Mouse (Mus musculus) MEL (cell line): ENCODE results near the gene Naga. TPM values are rescaled to one million over a fixed set of nuclear protein-coding genes. Genes with fewer than 3 reads are reported as not detected.

ENCODE experiments used
- DNase-seq: peaks from one replicate; pipeline ENCODE4 v3.0.0; 2011; ENCODE audit warnings: low read depth, low spot score
- H3K27ac ChIP-seq: 2 replicates; pipeline ENCODE4 v1.5.1; 2012; ENCODE audit warnings: low read depth, mild to moderate bottlenecking, control low read depth, low read length, moderate library complexity; ENCODE audit not compliant: control insufficient read depth
- H3K27me3 ChIP-seq, 2 experiments: fragments of 150-350 bp in 1 of 2; sonication (generic) in 1 of 2; 2 replicates each; pipeline ENCODE4 v1.6.1; 2012; ENCODE audit warnings: low read length in 2 of 2, mild to moderate bottlenecking in 2 of 2, improper control_type of control experiment in 1 of 2, moderate library complexity in 1 of 2; ENCODE audit not compliant: insufficient read depth in 2 of 2, control insufficient read depth in 1 of 2
- H3K36me3 ChIP-seq, 2 experiments: 2 replicates each; pipeline ENCODE4 v1.6.1; 2012 to 2014; ENCODE audit warnings: low read length in 2 of 2, improper control_type of control experiment in 1 of 2, inconsistent platforms in 1 of 2, mild to moderate bottlenecking in 1 of 2; ENCODE audit not compliant: insufficient read depth in 2 of 2, control insufficient read depth in 1 of 2
- H3K4me1 ChIP-seq, 2 experiments: fragments of 150-350 bp in 1 of 2; sonication (generic) in 1 of 2; 2 replicates each; pipeline ENCODE4 v1.6.1; 2012; ENCODE audit warnings: low read length in 2 of 2, improper control_type of control experiment in 1 of 2, mild to moderate bottlenecking in 1 of 2; ENCODE audit not compliant: insufficient read depth in 2 of 2, control insufficient read depth in 1 of 2
- H3K4me3 ChIP-seq, 2 experiments: fragments of 150-350 bp in 1 of 2; sonication (generic) in 1 of 2; 2 replicates each; pipeline ENCODE4 v1.5.1; 2012; ENCODE audit warnings: low read depth in 2 of 2, low read length in 2 of 2, mild to moderate bottlenecking in 2 of 2, moderate library complexity in 2 of 2, control low read depth in 1 of 2, improper control_type of control experiment in 1 of 2; ENCODE audit not compliant: control insufficient read depth in 1 of 2, insufficient read depth in 1 of 2
- H3K79me2 ChIP-seq: 2 replicates; pipeline ENCODE4 v1.6.1; 2012; ENCODE audit warnings: mild to moderate bottlenecking, low read length, moderate library complexity; ENCODE audit not compliant: control insufficient read depth, poor library complexity, insufficient read depth
- H3K9ac ChIP-seq: 2 replicates; pipeline ENCODE4 v1.6.1; 2012; ENCODE audit warnings: low read depth, mild to moderate bottlenecking, control low read depth, low read length, moderate library complexity; ENCODE audit not compliant: control insufficient read depth, poor library complexity, severe bottlenecking
- H3K9me3 ChIP-seq: fragments of 150-350 bp; sonication (generic); replicated peaks from 2 replicates; pipeline ENCODE4 v1.6.1; 2012; ENCODE audit warnings: mild to moderate bottlenecking, low read length, improper control_type of control experiment, moderate library complexity; ENCODE audit not compliant: insufficient read depth
- E2F4 ChIP-seq: IDR thresholded peaks from 2 replicates; pipeline ENCODE4 v1.6.1; 2011; ENCODE audit warnings: low read depth, low read length, improper control_type of control experiment, borderline replicate concordance
- ELF1 ChIP-seq: IDR thresholded peaks from 2 replicates; pipeline ENCODE4 v1.6.1; 2014; ENCODE audit warnings: low read depth, mild to moderate bottlenecking, inconsistent platforms, low read length, improper control_type of control experiment, moderate library complexity
- ETS1 ChIP-seq: IDR thresholded peaks from 2 replicates; pipeline ENCODE4 v1.6.1; 2012; ENCODE audit warnings: low read depth, mild to moderate bottlenecking, inconsistent platforms, low read length, improper control_type of control experiment, moderate library complexity
- GATA1 ChIP-seq: IDR thresholded peaks from 2 replicates; pipeline ENCODE4 v1.6.1; 2011; ENCODE audit warnings: low read depth, low read length, improper control_type of control experiment
- HCFC1 ChIP-seq: IDR thresholded peaks from 2 replicates; pipeline ENCODE4 v1.6.1; 2012; ENCODE audit warnings: low read depth, mild to moderate bottlenecking, inconsistent platforms, low read length, improper control_type of control experiment, moderate library complexity
- KAT2A ChIP-seq: conservative IDR thresholded peaks from 2 replicates; pipeline ENCODE4 v1.6.1; 2012; ENCODE audit warnings: low read depth, low read length, improper control_type of control experiment, inconsistent platforms
- MAX ChIP-seq: IDR thresholded peaks from 2 replicates; pipeline ENCODE4 v1.6.1; 2011; ENCODE audit warnings: low read length, improper control_type of control experiment
- MAZ ChIP-seq: IDR thresholded peaks from 2 replicates; pipeline ENCODE4 v1.6.1; 2012; ENCODE audit warnings: low read depth, mild to moderate bottlenecking, inconsistent platforms, low read length, improper control_type of control experiment
- MXI1 ChIP-seq: IDR thresholded peaks from 2 replicates; pipeline ENCODE4 v1.6.1; 2011; ENCODE audit warnings: mild to moderate bottlenecking, low read depth, low read length, improper control_type of control experiment
- MYB ChIP-seq: IDR thresholded peaks from 2 replicates; pipeline ENCODE4 v1.6.1; 2011; ENCODE audit warnings: mild to moderate bottlenecking, low read depth, low read length, improper control_type of control experiment
- MYC ChIP-seq: IDR thresholded peaks from 2 replicates; pipeline ENCODE4 v1.6.1; 2011; ENCODE audit warnings: low read depth, mild to moderate bottlenecking, low read length, improper control_type of control experiment, moderate library complexity
- NELFE ChIP-seq: IDR thresholded peaks from 2 replicates; pipeline ENCODE4 v1.6.1; 2011; ENCODE audit warnings: low read depth, low read length, improper control_type of control experiment
- POLR2A ChIP-seq, 2 experiments: IDR thresholded peaks; 2 replicates each; pipeline ENCODE4 v1.6.1; 2011 to 2012; ENCODE audit warnings: low read length in 2 of 2, mild to moderate bottlenecking in 2 of 2, control low read depth in 1 of 2, improper control_type of control experiment in 1 of 2, low read depth in 1 of 2, moderate library complexity in 1 of 2; ENCODE audit not compliant: control insufficient read depth in 1 of 2, insufficient read depth in 1 of 2, poor library complexity in 1 of 2
- POLR2AphosphoS2 ChIP-seq: IDR thresholded peaks from 2 replicates; pipeline ENCODE4 v1.6.1; 2011; ENCODE audit warnings: low read length, improper control_type of control experiment
- SIN3A ChIP-seq: IDR thresholded peaks from 2 replicates; pipeline ENCODE4 v1.6.1; 2012; ENCODE audit warnings: low read length, improper control_type of control experiment, inconsistent platforms
- TBP ChIP-seq: IDR thresholded peaks from 2 replicates; pipeline ENCODE4 v1.8.0; 2011; ENCODE audit warnings: low read depth, low read length, improper control_type of control experiment
- TCF12 ChIP-seq: IDR thresholded peaks from 2 replicates; pipeline ENCODE4 v1.6.1; 2014; ENCODE audit warnings: low read depth, mild to moderate bottlenecking, inconsistent platforms, low read length, improper control_type of control experiment, moderate library complexity
- UBTF ChIP-seq: IDR thresholded peaks from 2 replicates; pipeline ENCODE4 v1.6.1; 2012; ENCODE audit warnings: low read depth, mild to moderate bottlenecking, inconsistent platforms, low read length, improper control_type of control experiment, moderate library complexity, borderline replicate concordance; ENCODE audit not compliant: insufficient read depth
- USF2 ChIP-seq, 2 experiments: IDR thresholded peaks; 2 replicates each; pipeline ENCODE4 v1.6.1; 2011 to 2012; ENCODE audit warnings: improper control_type of control experiment in 2 of 2, low read length in 2 of 2, borderline replicate concordance in 1 of 2, inconsistent platforms in 1 of 2, low read depth in 1 of 2, mild to moderate bottlenecking in 1 of 2; ENCODE audit not compliant: insufficient read depth in 1 of 2
- ZC3H11A ChIP-seq: IDR thresholded peaks from 2 replicates; pipeline ENCODE4 v1.6.1; 2012; ENCODE audit warnings: low read depth, mild to moderate bottlenecking, inconsistent platforms, low read length, improper control_type of control experiment
- ZKSCAN1 ChIP-seq: IDR thresholded peaks from 2 replicates; pipeline ENCODE4 v1.6.1; 2012; ENCODE audit warnings: low read depth, mild to moderate bottlenecking, inconsistent platforms, low read length, improper control_type of control experiment, moderate library complexity
- ZMIZ1 ChIP-seq: IDR thresholded peaks from 2 replicates; pipeline ENCODE4 v1.6.1; 2012; ENCODE audit warnings: low read depth, mild to moderate bottlenecking, inconsistent platforms, low read length, improper control_type of control experiment, moderate library complexity
- polyA plus RNA-seq, 2 experiments: library from polyadenylated mRNA; stranded (reverse) in 1 of 2; unstranded in 1 of 2; fragments of >175 nt in 1 of 2; fragments of >200 nt in 1 of 2; gene quantifications; 2 replicates each; pipeline versions ENCODE4 v1.2.1 to v1.2.4; 2012; ENCODE audit warnings: low replicate concordance in 2 of 2, low read depth in 1 of 2; ENCODE audit not compliant: insufficient read length in 2 of 2, insufficient read depth in 1 of 2, missing spikeins in 1 of 2
- total RNA-seq: library from RNA; depleted of rRNA; stranded (reverse); fragments of 300-350 nt; gene quantifications from 2 replicates; pipeline ENCODE4 v1.2.3, GENCODE M21; 2012

Gene Naga
- total and polyA plus RNA-seq, 3 experiments = 26.4 to 59.5 TPM; not detected in 1

GRCm38 (mm10) chr15:82379871-82380713, 41.4 kb upstream of the Naga start, which contains the start of gene Cyp2d22:
Gene Cyp2d22, minus strand, starts transcription at chr15:82380260.
- H3K9ac ChIP-seq = no peak within 1 kb of the TSS
- TF ChIP-seq MYB (no peak), ZKSCAN1 (no peak), SIN3A (no peak), MAX (no peak)
- peak; percentile 7 for DNase-seq
- H3K36me3 ChIP-seq = no peaks in the 10 kb centered on the region
- no peaks in the 10 kb centered on the region for H3K79me2 ChIP-seq
- H3K4me1 ChIP-seq = no peaks in the 10 kb centered on the region
- H3K4me3 ChIP-seq = peak within 1 kb of the TSS; percentile 4 to 37; a peak in 1 of 4 replicates
- no peaks in the 10 kb centered on the region for H3K9me3 ChIP-seq
- H3K27ac ChIP-seq = no peak within 1 kb of the TSS
- peaks cover 6 to 17% of the 10 kb centered on the region in 2 experiments for H3K27me3 ChIP-seq

GRCm38 (mm10) chr15:82379511-82379870, 40.8 kb upstream of the Naga start:
- no peaks in the 10 kb centered on the region for H3K9me3 ChIP-seq
- TF ChIP-seq ZMIZ1 (no peak), NELFE (no peak), GATA1 (no peak), USF2 (IDR thresholded peaks at IDR 0.05; ENCODE audit: borderline replicate concordance in 1 of 2, insufficient read depth in 1 of 2, low read depth in 1 of 2, low read length in 2 of 2) (no peak), MYC (no peak), UBTF (no peak), MAZ (no peak), KAT2A (no peak), ETS1 (no peak), HCFC1 (no peak), E2F4 (no peak), TBP (no peak), ZKSCAN1 (no peak), POLR2AphosphoS2 (no peak), POLR2A (IDR thresholded peaks at IDR 0.05; ENCODE audit: control insufficient read depth in 1 of 2, insufficient read depth in 1 of 2, low read depth in 1 of 2, low read length in 2 of 2, poor library complexity in 1 of 2) (no peak), MXI1 (no peak), TCF12 (no peak), ZC3H11A (no peak), SIN3A (no peak), ELF1 (no peak)
- TF ChIP-seq, all 39 proteins: peak for 0
- Histone ChIP-seq H3K4me1 (no peaks in the 10 kb centered on the region), H3K27ac (no peak overlapping the region), H3K79me2 (no peaks in the 10 kb centered on the region), H3K27me3 (peaks cover 6 to 17% of the 10 kb centered on the region in 2 experiments), H3K9ac (no peak overlapping the region), H3K4me3 (no peak overlapping the region), H3K36me3 (no peaks in the 10 kb centered on the region)
- DNase-seq = no peak
